Mouse (Mus musculus) hindbrain, embryonic 13.5 days (tissue): ENCODE results near the gene Rundc3a. TPM values are rescaled to one million over a fixed set of nuclear protein-coding genes. Genes with fewer than 3 reads are reported as not detected.
A peak's percentile ranks its signal among the peaks of the same experiment; 100 is the strongest.

Experiments used
- ATAC-seq: fragments of 200-750 bp; cut with Nextera tagmentation; 2 replicates; pipeline ENCODE4 v1.8.0; 2017; ENCODE audit warnings: moderate TSS enrichment; ENCODE audit not compliant: low FRiP score
- H3K27ac ChIP-seq: fragments of 300-500 bp; sonication (generic); 2 replicates; pipeline ENCODE4 v1.5.1; 2015; ENCODE audit warnings: inconsistent platforms, mild to moderate bottlenecking, moderate library complexity
- H3K27me3 ChIP-seq: fragments of 300-500 bp; sonication (generic); 2 replicates; pipeline ENCODE4 v1.6.1; 2015; ENCODE audit warnings: mild to moderate bottlenecking, inconsistent platforms
- H3K36me3 ChIP-seq: fragments of 300-500 bp; sonication (generic); 2 replicates; pipeline ENCODE4 v1.6.1; 2015; ENCODE audit warnings: mild to moderate bottlenecking, inconsistent platforms
- H3K4me1 ChIP-seq: fragments of 300-500 bp; sonication (generic); replicated peaks from 2 replicates; pipeline ENCODE4 v1.6.1; 2015; ENCODE audit warnings: inconsistent platforms
- H3K4me2 ChIP-seq: fragments of 300-500 bp; sonication (generic); 2 replicates; pipeline ENCODE4 v1.6.1; 2015; ENCODE audit warnings: inconsistent platforms, mild to moderate bottlenecking, moderate library complexity
- H3K4me3 ChIP-seq: fragments of 300-500 bp; sonication (generic); 2 replicates; pipeline ENCODE4 v1.5.1; 2015; ENCODE audit warnings: mild to moderate bottlenecking, inconsistent platforms
- H3K9ac ChIP-seq: fragments of 300-500 bp; sonication (generic); 2 replicates; pipeline ENCODE4 v1.6.1; 2015; ENCODE audit warnings: mild to moderate bottlenecking, inconsistent platforms
- H3K9me3 ChIP-seq: fragments of 300-500 bp; sonication (generic); 2 replicates; pipeline ENCODE4 v1.6.1; 2016; ENCODE audit warnings: inconsistent platforms
- WGBS: fragments of 180-500 bp; shearing (Covaris S2); methylation state at CpG from one replicate; pipeline ENCODE4 v1.1.7; 2015; 5-methylcytosine and 5-hydroxymethylcytosine counted together
- polyA plus RNA-seq: library from polyadenylated mRNA; unstranded; fragments of >200 nt; fragmentation: Nextera tagmentation; extraction: Ambion mirVana; gene quantifications from 2 replicates; pipeline ENCODE4 v1.2.1, GENCODE M21; 2015

Gene Rundc3a
- polyA plus RNA-seq, 1 experiment from 2014 or later: 144 TPM

DNA sequence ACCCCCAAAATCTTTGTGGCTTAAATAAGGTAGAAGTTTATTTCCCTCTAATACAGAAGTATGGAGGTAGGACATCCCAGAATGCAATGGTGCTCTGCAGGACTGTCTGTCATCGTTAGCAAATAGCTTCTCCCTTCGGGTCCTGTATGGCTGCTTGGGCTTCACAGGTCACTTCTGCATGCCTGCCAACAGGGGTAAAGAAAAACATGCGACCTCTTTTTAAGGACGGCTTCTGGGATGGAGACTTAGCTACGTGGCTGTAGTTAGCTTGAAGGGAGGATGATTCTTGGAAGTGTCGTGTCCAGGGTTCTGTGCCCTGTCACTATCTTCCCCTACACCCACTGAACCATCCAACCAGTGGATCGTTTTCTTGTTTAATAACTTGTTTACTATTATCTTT is 22.9 kb upstream of the Rundc3a start:
- no peaks in the 10 kb centered on the region for H3K36me3 ChIP-seq
- no peaks in the 10 kb centered on the region for H3K9me3 ChIP-seq
- 63% methylated on average over 7 of the region's 7 CpGs for WGBS
- H3K27me3 ChIP-seq: 0 out of 2 replicates have a peak, but pooled peaks cover 20% of the 10 kb centered on the region
- H3K4me1 ChIP-seq: peaks cover 4% of the 10 kb centered on the region
- no peak for ATAC-seq
- H3K4me3 ChIP-seq: no peak overlapping the region
- H3K4me2 ChIP-seq: no peak overlapping the region
- H3K9ac ChIP-seq: no peak overlapping the region
- H3K27ac ChIP-seq: no peak overlapping the region

- ATAC-seq: no peak
- no peak overlapping the region for H3K27ac ChIP-seq
- H3K9ac ChIP-seq: no peak overlapping the region
- H3K36me3 ChIP-seq: no peaks in the 10 kb centered on the region
- H3K4me1 ChIP-seq: peaks cover 18% of the 10 kb centered on the region
- 86% methylated on average over 12 of the region's 12 CpGs for WGBS
- no peak overlapping the region for H3K4me2 ChIP-seq
- H3K27me3 ChIP-seq: 0 out of 2 replicates have a peak, but pooled peaks cover 24% of the 10 kb centered on the region
- H3K4me3 ChIP-seq: no peak overlapping the region
- no peaks in the 10 kb centered on the region for H3K9me3 ChIP-seq
These were observed 21.1 kb upstream of the Rundc3a start for GRCm38 (mm10) chr11:102371926-102372685.

- no peaks in the 10 kb centered on the region for H3K9me3 ChIP-seq
- ATAC-seq: no peak
- no peak overlapping the region for H3K9ac ChIP-seq
- 0 out of 2 replicates have a peak, but pooled peaks cover 24% of the 10 kb centered on the region for H3K27me3 ChIP-seq
- H3K27ac ChIP-seq: no peak overlapping the region
- H3K36me3 ChIP-seq: no peaks in the 10 kb centered on the region
- WGBS: 36% methylated on average over 14 of the region's 14 CpGs
- H3K4me2 ChIP-seq: no peak overlapping the region
- H3K4me1 ChIP-seq: peaks cover 18% of the 10 kb centered on the region
- H3K4me3 ChIP-seq: no peak overlapping the region
These were observed 20.3 kb upstream of the Rundc3a start for GRCm38 (mm10) chr11:102372936-102373335.

- H3K9me3 ChIP-seq: no peaks in the 10 kb centered on the region
- H3K4me2 ChIP-seq: no peak overlapping the region
- H3K4me3 ChIP-seq: no peak overlapping the region
These were observed 19.6 kb upstream of the Rundc3a start for GRCm38 (mm10) chr11:102373646-102374045.

GRCm38 (mm10) chr11:102374108-102374725 is 19.0 kb upstream of the Rundc3a start:
- no peak overlapping the region for H3K9ac ChIP-seq
- ATAC-seq: no peak
- no peaks in the 10 kb centered on the region for H3K36me3 ChIP-seq
- H3K27me3 ChIP-seq: 0 out of 2 replicates have a peak, but pooled peaks cover 21% of the 10 kb centered on the region
- WGBS: 82% methylated on average over 7 of the region's 7 CpGs
- peaks cover 18% of the 10 kb centered on the region for H3K4me1 ChIP-seq
- no peaks in the 10 kb centered on the region for H3K9me3 ChIP-seq
- H3K27ac ChIP-seq: no peak overlapping the region
- H3K4me2 ChIP-seq: no peak overlapping the region
- H3K4me3 ChIP-seq: no peak overlapping the region

More at GRCm38 (mm10) chr11:102373646-102374045, 19.6 kb upstream of the Rundc3a start:
- no peak for ATAC-seq
- 27% methylated on average over 2 of the region's 2 CpGs for WGBS
- Histone ChIP-seq H3K4me1 (peaks cover 18% of the 10 kb centered on the region), H3K27me3 (0 out of 2 replicates have a peak, but pooled peaks cover 24% of the 10 kb centered on the region), H3K27ac (no peak overlapping the region), H3K9ac (no peak overlapping the region), H3K36me3 (no peaks in the 10 kb centered on the region)

DNA sequence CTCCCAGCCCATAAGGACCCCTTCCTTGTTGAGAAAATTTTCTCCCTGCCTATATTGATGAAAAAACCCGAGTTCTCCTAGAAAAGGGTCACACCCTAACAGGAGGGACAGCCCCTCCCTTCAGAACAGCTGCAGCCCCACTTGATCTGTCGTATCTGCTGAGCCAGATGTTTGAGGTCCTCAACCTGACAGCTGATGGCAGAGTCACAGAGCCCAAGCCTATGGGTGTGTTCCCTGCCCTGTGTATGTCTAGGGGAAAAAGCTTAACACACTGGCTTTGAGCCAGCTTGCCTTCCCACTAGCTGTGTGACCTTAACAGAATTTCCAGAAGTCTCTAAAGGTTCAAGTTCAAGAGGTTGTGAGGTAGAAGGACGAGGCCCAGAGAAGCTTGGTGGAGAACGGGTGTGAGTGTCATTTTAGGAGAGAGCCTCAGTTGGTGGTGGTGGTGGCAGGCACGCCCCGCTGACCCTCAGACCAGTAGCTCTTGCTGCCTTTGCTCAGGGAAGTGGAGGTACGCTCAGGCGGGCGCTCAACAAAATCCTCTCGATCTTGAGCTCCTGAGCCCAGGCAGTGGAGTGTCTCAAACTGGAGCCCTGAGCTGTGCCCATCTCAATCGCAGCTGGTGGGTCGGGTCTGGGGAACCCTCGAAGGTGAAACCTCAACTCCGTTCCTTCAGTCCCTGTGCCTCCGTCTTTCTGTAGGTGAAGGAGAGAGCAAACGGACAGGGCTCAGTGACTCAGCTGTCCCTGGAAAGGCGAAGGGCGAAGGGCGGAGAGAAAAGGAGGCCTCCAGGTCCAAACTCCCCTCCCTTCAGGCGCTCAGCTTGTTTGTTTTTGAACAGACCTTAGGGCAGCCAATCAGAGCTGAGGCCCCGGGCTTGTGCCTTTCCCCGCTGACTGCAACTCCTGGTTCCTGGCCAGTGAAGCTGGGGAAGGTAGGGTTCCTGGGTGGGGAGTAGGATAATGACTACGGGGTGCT is 17.7 kb upstream of the Rundc3a start:
- 4% methylated on average over 23 of the region's 23 CpGs for WGBS
- Histone ChIP-seq H3K4me3 (peak overlapping the region; percentile 3; the same call in 1 of the 2 replicates), H3K4me1 (peaks cover 18% of the 10 kb centered on the region), H3K27me3 (0 out of 2 replicates have a peak, but pooled peaks cover 21% of the 10 kb centered on the region), H3K4me2 (peak overlapping the region; percentile 43), H3K9me3 (no peaks in the 10 kb centered on the region), H3K36me3 (no peaks in the 10 kb centered on the region), H3K27ac (no peak overlapping the region), H3K9ac (peak overlapping the region; percentile 35)
- ATAC-seq: 0 out of 2 replicates have a peak, but pooled peaks have one; percentile 43

- peaks cover 20% of the 10 kb centered on the region for H3K4me1 ChIP-seq
- H3K27ac ChIP-seq: peak overlapping the region; percentile 41
- no peak overlapping the region for H3K4me3 ChIP-seq
- no peaks in the 10 kb centered on the region for H3K9me3 ChIP-seq
- WGBS: 13% methylated on average over 8 of the region's 8 CpGs
- H3K36me3 ChIP-seq: no peaks in the 10 kb centered on the region
- H3K4me2 ChIP-seq: peak overlapping the region; percentile 43
- no peak for ATAC-seq
- H3K9ac ChIP-seq: 0 out of 2 replicates have a peak overlapping the region, but pooled peaks have one; percentile 15
- 0 out of 2 replicates have a peak, but pooled peaks cover 21% of the 10 kb centered on the region for H3K27me3 ChIP-seq
These were observed 16.9 kb upstream of the Rundc3a start for GRCm38 (mm10) chr11:102376196-102376835.

DNA sequence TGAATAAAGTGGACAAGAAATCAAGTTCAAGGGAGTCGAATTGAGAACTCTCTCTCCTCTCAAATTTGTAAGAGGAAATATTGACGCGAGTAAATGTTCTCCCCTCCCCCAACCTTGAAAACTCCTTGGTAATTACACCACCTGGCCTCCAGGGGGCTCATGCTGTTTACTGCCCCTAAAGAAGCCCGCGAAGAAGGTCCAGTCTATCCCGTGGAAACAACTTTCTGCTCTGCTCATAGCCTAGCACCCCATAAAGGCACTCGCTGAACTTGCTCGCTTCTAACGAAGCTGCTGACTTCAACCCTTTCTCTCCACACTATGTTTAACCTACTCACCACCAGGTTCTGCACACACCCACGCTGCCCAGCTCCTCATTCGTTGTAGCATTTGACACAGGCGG is 16.0 kb upstream of the Rundc3a start:
- Histone ChIP-seq H3K27ac (no peak overlapping the region), H3K9ac (no peak overlapping the region)
- WGBS: 66% methylated on average over 12 of the region's 12 CpGs

DNA sequence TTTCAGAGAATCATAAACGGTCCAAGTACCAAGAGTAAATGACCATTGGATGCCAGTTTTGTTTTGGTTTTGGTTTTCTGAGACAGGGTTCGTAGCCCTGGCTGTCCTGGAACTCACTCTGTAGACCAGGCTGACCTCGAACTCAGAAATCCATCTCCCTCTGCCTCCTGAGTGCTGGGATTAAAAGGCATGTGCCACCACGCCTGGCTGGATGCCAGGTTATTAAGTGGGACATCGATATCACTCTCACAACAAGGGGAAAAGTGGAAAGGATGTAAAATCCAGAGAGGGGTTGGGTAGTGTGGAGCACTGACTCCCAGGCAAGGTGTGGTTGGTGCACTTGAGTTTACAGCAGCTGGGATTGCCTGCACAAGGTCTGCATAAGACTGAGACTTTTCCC is 13.1 kb upstream of the Rundc3a start:
- ATAC-seq: no peak
- Histone ChIP-seq H3K27ac (no peak overlapping the region), H3K4me3 (no peak overlapping the region), H3K4me1 (peaks cover 20% of the 10 kb centered on the region), H3K9me3 (no peaks in the 10 kb centered on the region), H3K27me3 (0 out of 2 replicates have a peak, but pooled peaks cover 5% of the 10 kb centered on the region), H3K4me2 (no peak overlapping the region), H3K36me3 (no peaks in the 10 kb centered on the region), H3K9ac (no peak overlapping the region)
- 79% methylated on average over 5 of the region's 5 CpGs for WGBS

More for the DNA sequence above, 16.0 kb upstream of the Rundc3a start:
- Histone ChIP-seq H3K4me3 (no peak overlapping the region), H3K9me3 (no peaks in the 10 kb centered on the region), H3K36me3 (no peaks in the 10 kb centered on the region), H3K4me1 (peaks cover 22% of the 10 kb centered on the region), H3K27me3 (0 out of 2 replicates have a peak, but pooled peaks cover 21% of the 10 kb centered on the region), H3K4me2 (no peak overlapping the region)
- ATAC-seq: no peak

- no peaks in the 10 kb centered on the region for H3K9me3 ChIP-seq
- 28% methylated on average over 4 of the region's 4 CpGs for WGBS
- H3K4me2 ChIP-seq: no peak overlapping the region
- ATAC-seq: no peak
- 0 out of 2 replicates have a peak, but pooled peaks cover 6% of the 10 kb centered on the region for H3K27me3 ChIP-seq
- H3K4me1 ChIP-seq: peaks cover 6% of the 10 kb centered on the region
- H3K9ac ChIP-seq: no peak overlapping the region
- H3K4me3 ChIP-seq: no peak overlapping the region
- H3K27ac ChIP-seq: no peak overlapping the region
- H3K36me3 ChIP-seq: no peaks in the 10 kb centered on the region
These were observed 11.7 kb upstream of the Rundc3a start for GRCm38 (mm10) chr11:102381341-102382100.

DNA sequence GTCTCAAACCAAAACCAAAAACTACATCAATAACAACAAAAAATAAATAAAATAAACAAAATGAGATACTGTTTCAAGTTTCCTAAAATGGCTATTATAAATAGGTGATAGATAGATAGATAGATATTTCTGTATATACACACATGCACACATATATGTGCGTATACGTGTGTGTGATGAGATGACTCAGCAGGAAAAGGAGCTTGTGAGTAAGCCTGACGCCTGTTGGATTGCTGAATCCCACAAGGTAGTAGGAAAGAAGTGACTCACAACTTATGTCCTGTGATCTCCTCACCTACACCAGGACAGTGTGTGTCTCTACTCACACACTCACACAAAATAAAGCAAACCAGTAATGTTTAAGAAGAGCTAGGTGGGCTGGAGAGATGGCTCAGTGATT is 10.4 kb upstream of the Rundc3a start:
- no peaks in the 10 kb centered on the region for H3K36me3 ChIP-seq
- H3K27me3 ChIP-seq: 0 out of 2 replicates have a peak, but pooled peaks cover 6% of the 10 kb centered on the region
- no peak for ATAC-seq
- no peak overlapping the region for H3K9ac ChIP-seq
- no peak overlapping the region for H3K27ac ChIP-seq
- WGBS: 87% methylated on average over 3 of the region's 3 CpGs
- H3K4me1 ChIP-seq: 0 out of 2 replicates have a peak, but pooled peaks cover 4% of the 10 kb centered on the region
- H3K4me3 ChIP-seq: no peak overlapping the region
- H3K4me2 ChIP-seq: no peak overlapping the region
- no peaks in the 10 kb centered on the region for H3K9me3 ChIP-seq
